Mouse (Mus musculus) hindbrain, embryonic 16.5 days (tissue): ENCODE data around the gene B2m. TPM values are rescaled to one million over a fixed set of nuclear protein-coding genes. Genes with fewer than 3 reads are reported as not detected.
A peak's percentile ranks its signal among the peaks of the same experiment; 100 is the strongest.
"Not testable (repeated sequence)": the region's sequence is repeated elsewhere in the genome, so short reads cannot be mapped to it uniquely, and the experiment has no call there.

ENCODE experiments used
- ATAC-seq: fragments of 200-750 bp; cut with Nextera tagmentation; 2 replicates; pipeline ENCODE4 v1.8.0; 2017; ENCODE audit warnings: moderate TSS enrichment, moderate library complexity
- H3K27ac ChIP-seq: fragments of 300-500 bp; sonication (generic); 2 replicates; pipeline ENCODE4 v1.5.1; 2014; ENCODE audit warnings: low read depth, mild to moderate bottlenecking, control low read depth, low read length, moderate library complexity
- H3K27me3 ChIP-seq: fragments of 300-500 bp; sonication (generic); replicated peaks from 2 replicates; pipeline ENCODE4 v1.6.1; 2014; ENCODE audit warnings: low read length; ENCODE audit not compliant: control insufficient read depth, insufficient read depth
- H3K36me3 ChIP-seq: fragments of 300-500 bp; sonication (generic); 2 replicates; pipeline ENCODE4 v1.6.1; 2014; ENCODE audit warnings: mild to moderate bottlenecking, low read length, moderate library complexity, mixed read lengths; ENCODE audit not compliant: control insufficient read depth, insufficient read depth
- H3K4me1 ChIP-seq: fragments of 300-500 bp; sonication (generic); 2 replicates; pipeline ENCODE4 v1.6.1; 2014; ENCODE audit warnings: low read depth, low read length; ENCODE audit not compliant: control insufficient read depth, insufficient read depth
- H3K4me2 ChIP-seq: fragments of 300-500 bp; sonication (generic); 2 replicates; pipeline ENCODE4 v1.6.1; 2014; ENCODE audit warnings: mild to moderate bottlenecking, low read length, control low read depth, moderate library complexity
- H3K4me3 ChIP-seq: fragments of 300-500 bp; sonication (generic); 2 replicates; pipeline ENCODE4 v1.5.1; 2014; ENCODE audit warnings: mild to moderate bottlenecking, low read length, control low read depth, moderate library complexity
- H3K9ac ChIP-seq: fragments of 300-500 bp; sonication (generic); 2 replicates; pipeline ENCODE4 v1.6.1; 2014; ENCODE audit warnings: low read depth, mild to moderate bottlenecking, control low read depth, low read length, moderate library complexity
- H3K9me3 ChIP-seq: fragments of 300-500 bp; sonication (generic); 2 replicates; pipeline ENCODE4 v1.6.1; 2014; ENCODE audit warnings: mild to moderate bottlenecking, low read length, moderate library complexity; ENCODE audit not compliant: control insufficient read depth
- WGBS: fragments of 180-500 bp; shearing (Covaris S2); extraction: QIAGEN DNeasy Blood & Tissue Kit; methylation state at CpG from one replicate; pipeline ENCODE4 v1.1.7; 2014; 5-methylcytosine and 5-hydroxymethylcytosine counted together
- polyA plus RNA-seq: library from polyadenylated mRNA; unstranded; fragments of >200 nt; fragmentation: Nextera tagmentation; extraction: Ambion mirVana; gene quantifications from 2 replicates; pipeline ENCODE4 v1.2.1, GENCODE M21; 2015

Gene B2m
- 107 and 120 TPM in 2 replicates for polyA plus RNA-seq

GRCm38 (mm10) chr2:122147508-122148241 lies at the start of gene B2m:
TSS of gene B2m (plus strand) at chr2:122147686.
- Histone ChIP-seq H3K27me3 (no peaks in the 10 kb centered on the region), H3K9ac (peak within 1 kb of the TSS; percentile 79), H3K4me1 (peaks cover 4% of the 10 kb centered on the region), H3K4me2 (peak within 1 kb of the TSS; percentile 92), H3K36me3 (no peaks in the 10 kb centered on the region), H3K4me3 (peak within 1 kb of the TSS; percentile 78), H3K27ac (peak within 1 kb of the TSS; percentile 57), H3K9me3 (no peaks in the 10 kb centered on the region)
- peak; percentile 99 for ATAC-seq
- WGBS = under 1% methylated on average over 40 of the region's 40 CpGs

GRCm38 (mm10) chr2:122097686-122098085 lies 49.8 kb upstream of the B2m start:
- not testable (repeated sequence) for H3K27me3 ChIP-seq, ATAC-seq, H3K9ac ChIP-seq, H3K27ac ChIP-seq, H3K4me3 ChIP-seq, H3K9me3 ChIP-seq, H3K4me1 ChIP-seq, H3K4me2 ChIP-seq
- 80% methylated on average over 5 of the region's 5 CpGs for WGBS
- peaks cover 31% of the 10 kb centered on the region for H3K36me3 ChIP-seq

GRCm38 (mm10) chr2:122102070-122102469 lies 45.4 kb upstream of the B2m start:
- no peak overlapping the region for H3K4me3 ChIP-seq
- ATAC-seq = no peak
- peaks cover 12% of the 10 kb centered on the region for H3K36me3 ChIP-seq
- H3K9me3 ChIP-seq = no peaks in the 10 kb centered on the region
- no peak overlapping the region for H3K4me2 ChIP-seq
- H3K27me3 ChIP-seq = no peaks in the 10 kb centered on the region
- no peaks in the 10 kb centered on the region for H3K4me1 ChIP-seq
- H3K9ac ChIP-seq = no peak overlapping the region
- no peak overlapping the region for H3K27ac ChIP-seq

- no peaks in the 10 kb centered on the region for H3K4me1 ChIP-seq
- H3K27me3 ChIP-seq = no peaks in the 10 kb centered on the region
- ATAC-seq = no peak
- no peak overlapping the region for H3K4me3 ChIP-seq
- peaks cover 19% of the 10 kb centered on the region for H3K36me3 ChIP-seq
- WGBS = 85% methylated on average over 14 of the region's 14 CpGs
- no peak overlapping the region for H3K27ac ChIP-seq
- H3K4me2 ChIP-seq = no peak overlapping the region
- no peak overlapping the region for H3K9ac ChIP-seq
- H3K9me3 ChIP-seq = no peaks in the 10 kb centered on the region
These were observed 39.4 kb upstream of the B2m start for GRCm38 (mm10) chr2:122108101-122108500.

- Histone ChIP-seq H3K27me3 (no peaks in the 10 kb centered on the region), H3K36me3 (peaks cover 25% of the 10 kb centered on the region), H3K4me3 (no peak overlapping the region), H3K4me1 (no peaks in the 10 kb centered on the region), H3K9me3 (no peaks in the 10 kb centered on the region), H3K27ac (no peak overlapping the region), H3K4me2 (no peak overlapping the region), H3K9ac (no peak overlapping the region)
- 87% methylated on average over 4 of the region's 4 CpGs for WGBS
- ATAC-seq = no peak
These were observed 37.8 kb upstream of the B2m start for GRCm38 (mm10) chr2:122109714-122110113.

- no peak for ATAC-seq
These were observed 30.6 kb upstream of the B2m start for GRCm38 (mm10) chr2:122116888-122117287.

GRCm38 (mm10) chr2:122117961-122118958 lies 29.2 kb upstream of the B2m start, which contains the start of gene Spg11:
TSS of gene Spg11 (minus strand) at chr2:122118386.
- 1% methylated on average over 43 of the region's 47 CpGs for WGBS
- Histone ChIP-seq H3K4me3 (peak within 1 kb of the TSS; percentile 98), H3K4me1 (peaks cover 11% of the 10 kb centered on the region), H3K9ac (peak within 1 kb of the TSS; percentile 99), H3K27me3 (no peaks in the 10 kb centered on the region), H3K36me3 (peaks cover 6% of the 10 kb centered on the region; the same call in 1 of the 2 replicates), H3K27ac (peak within 1 kb of the TSS; percentile 98), H3K9me3 (no peaks in the 10 kb centered on the region), H3K4me2 (peak within 1 kb of the TSS; percentile 74)
- peak; percentile 100 for ATAC-seq

More at GRCm38 (mm10) chr2:122116888-122117287, 30.6 kb upstream of the B2m start:
- Histone ChIP-seq H3K27me3 (no peaks in the 10 kb centered on the region), H3K9me3 (no peaks in the 10 kb centered on the region), H3K27ac (no peak overlapping the region), H3K36me3 (peaks cover 10% of the 10 kb centered on the region; the same call in 1 of the 2 replicates), H3K4me1 (peaks cover 11% of the 10 kb centered on the region), H3K4me3 (peak overlapping the region; percentile 98), H3K4me2 (peak overlapping the region; percentile 74), H3K9ac (no peak overlapping the region)
- 78% methylated on average over 2 of the region's 2 CpGs for WGBS

- Histone ChIP-seq H3K9me3 (no peaks in the 10 kb centered on the region), H3K4me2 (no peak overlapping the region), H3K4me3 (no peak overlapping the region), H3K27ac (no peak overlapping the region), H3K27me3 (no peaks in the 10 kb centered on the region), H3K36me3 (no peaks in the 10 kb centered on the region), H3K4me1 (no peaks in the 10 kb centered on the region), H3K9ac (no peak overlapping the region)
- ATAC-seq = no peak
- WGBS = 60% methylated on average over 12 of the region's 12 CpGs
These were observed 21.6 kb upstream of the B2m start for GRCm38 (mm10) chr2:122125680-122126572.
